In genomic region chr9:102922866-102923434, GRCm38 (mm10) we compare ENCODE assay signal across 26 mouse cellular contexts.
DNase-seq lines count a peak whose midpoint lies in the region; ATAC-seq and TF ChIP-seq lines count a peak whose summit lies in the region.
"Had no signal": no experiment of that assay in that cellular context is flagged by ENCODE, and none has a peak within 500 bp of the region (broad histone marks: within the 10 kb centered on the region; RNA-seq: fewer than 3 reads in every experiment).

No protein-coding gene starts in this region.

- H3K9me3 ChIP-seq in heart, embryonic 10.5 days: no peaks in the 10 kb centered on the region
- H3K9me3 ChIP-seq: forebrain, embryonic 10.5 days; forebrain, embryonic 13.5 days; heart, embryonic 12.5 days; heart, embryonic 15.5 days; hindbrain, embryonic 10.5 days; hindbrain, embryonic 13.5 days had no signal

- ATAC-seq in frontal cortex, adult (ENCODE audit: low TSS enrichment): peak; percentile 91
- ATAC-seq: activated CD4-positive, CD25-positive, alpha-beta regulatory T cell, adult 4 months; forebrain, embryonic 13.5 days; forebrain, embryonic 16.5 days; hindbrain, embryonic 16.5 days had no signal

- no peak for DNase-seq in frontal cortex, postnatal 14 days (ENCODE audit: low spot score in 2 of 2)
- DNase-seq in heart, embryonic 10.5 days (ENCODE audit: low spot score): peak; percentile 51
- no peak for DNase-seq in heart, adult 2 months
- no peak for DNase-seq in left cerebral cortex, adult 2 months (ENCODE audit: extremely low spot score in 1 of 2, low spot score in 2 of 2)
- DNase-seq in left cerebral cortex, postnatal 10 days (ENCODE audit: extremely low spot score in 1 of 2, low spot score in 2 of 2): no peak
- DNase-seq in testis, postnatal 14 days (ENCODE audit: low spot score): no peak
- DNase-seq: adrenal gland, adult 8-10 months; adrenal gland, postnatal 25 days; cerebellum, adult 18-20 months; cerebellum, adult 9-10 months; cerebellum, postnatal 14 days; gastrocnemius, postnatal 14 days; heart, adult 18-20 months; heart, postnatal 10 days; heart, postnatal 36 days had no signal

- H3K27ac ChIP-seq in heart, embryonic 10.5 days: 0 out of 2 replicates have a peak overlapping the region, but pooled peaks have one; percentile 56
- H3K27ac ChIP-seq in heart, adult 2 months: no peak overlapping the region
- H3K27ac ChIP-seq in left cerebral cortex, adult 2 months: peak overlapping the region; percentile 24
- H3K27ac ChIP-seq: forebrain, embryonic 10.5 days; forebrain, embryonic 13.5 days; heart, embryonic 15.5 days; hindbrain, embryonic 10.5 days; hindbrain, embryonic 13.5 days had no signal

- no peak overlapping the region for H3K4me3 ChIP-seq in heart, embryonic 10.5 days
- H3K4me3 ChIP-seq in heart, adult 2 months: no peak overlapping the region
- H3K4me3 ChIP-seq in left cerebral cortex, adult 2 months: no peak overlapping the region
- H3K4me3 ChIP-seq: forebrain, embryonic 10.5 days; forebrain, embryonic 13.5 days; gastrocnemius, adult 2 months; heart, embryonic 12.5 days; heart, embryonic 15.5 days; hindbrain, embryonic 10.5 days; hindbrain, embryonic 13.5 days had no signal

- TF ChIP-seq CTCF in heart, adult 2 months (IDR thresholded peaks at IDR 0.05): no peak
- no peak for TF ChIP-seq CTCF in left cerebral cortex, adult 2 months (IDR thresholded peaks at IDR 0.05)

- no peaks in the 10 kb centered on the region for H3K79me2 ChIP-seq in heart, adult 2 months (replicated peaks; ENCODE audit: control insufficient read depth, insufficient read depth, low read length)

- H3K27me3 ChIP-seq in heart, embryonic 10.5 days (ENCODE audit: insufficient read depth, poor library complexity, severe bottlenecking): no peaks in the 10 kb centered on the region
- no peaks in the 10 kb centered on the region for H3K27me3 ChIP-seq in heart, adult 2 months (ENCODE audit: control insufficient read depth, insufficient read depth, low read length)
- H3K27me3 ChIP-seq: forebrain, embryonic 13.5 days; heart, embryonic 12.5 days; heart, embryonic 15.5 days; hindbrain, embryonic 13.5 days had no signal

- peaks cover 23% of the 10 kb centered on the region for H3K4me1 ChIP-seq in heart, embryonic 10.5 days
- no peaks in the 10 kb centered on the region for H3K4me1 ChIP-seq in heart, adult 2 months (ENCODE audit: control insufficient read depth, insufficient read depth, low read length)
- H3K4me1 ChIP-seq: forebrain, embryonic 13.5 days; hindbrain, embryonic 13.5 days had no signal

- no peak overlapping the region for H3K9ac ChIP-seq in heart, adult 2 months (ENCODE audit: low read depth, low read length)
- H3K9ac ChIP-seq: forebrain, embryonic 13.5 days; heart, embryonic 12.5 days; heart, embryonic 15.5 days; hindbrain, embryonic 13.5 days had no signal

- no peak for TF ChIP-seq EP300 in heart, adult 2 months (IDR thresholded peaks at IDR 0.05; ENCODE audit: insufficient read depth, low read depth, low read length)

- TF ChIP-seq POLR2A in heart, adult 2 months (IDR thresholded peaks at IDR 0.05; ENCODE audit: insufficient read depth, low read depth, low read length): no peak

- 89% methylated on average over 7 of the region's 7 CpGs for WGBS in heart, embryonic 10.5 days
- 86% methylated on average over 7 of the region's 7 CpGs for WGBS in heart, adult 2 months

- intact Hi-C loops in heart, adult 2 months (cut with DNase I): no loop called here
- intact Hi-C loops in left cerebral cortex, adult 2 months (cut with DNase I): no loop called here
- intact Hi-C loops in left cerebral cortex, postnatal 10 days (cut with DNase I): no loop called here

- H3K36me3 ChIP-seq in heart, embryonic 10.5 days: no peaks in the 10 kb centered on the region
- no peaks in the 10 kb centered on the region for H3K36me3 ChIP-seq in heart, adult 2 months (ENCODE audit: control insufficient read depth, insufficient read depth, low read length)
- H3K36me3 ChIP-seq: forebrain, embryonic 10.5 days; heart, embryonic 12.5 days; heart, embryonic 15.5 days; hindbrain, embryonic 10.5 days; hindbrain, embryonic 13.5 days had no signal
